27 mouse cellular contexts compared by ENCODE assay signal in the genomic region with DNA sequence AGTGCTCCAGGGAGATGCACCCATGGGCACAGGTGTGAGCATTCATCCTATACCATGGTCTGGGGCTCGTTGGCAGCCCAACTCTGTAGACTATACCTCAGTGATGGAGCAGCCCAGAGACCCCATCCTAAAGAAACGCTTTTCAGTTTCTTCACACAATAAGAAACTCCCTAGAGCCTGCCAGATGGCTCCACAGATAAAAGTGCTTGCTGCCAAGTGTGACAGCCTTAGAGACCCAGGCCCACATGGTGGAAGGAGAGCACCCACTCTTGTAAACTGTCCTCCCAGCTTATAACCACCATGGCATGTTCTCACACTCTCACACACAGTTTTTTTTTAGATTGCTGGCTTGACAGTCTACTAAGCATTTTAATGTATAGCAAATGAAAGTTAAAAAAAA.
DNase-seq lines count a peak whose midpoint lies in the region; ATAC-seq and TF ChIP-seq lines count a peak whose summit lies in the region.
"Had no signal": no experiment of that assay in that cellular context is flagged by ENCODE, and none has a peak within 500 bp of the region (broad histone marks: within the 10 kb centered on the region; RNA-seq: fewer than 3 reads in every experiment).

No protein-coding gene starts in this region.

- ATAC-seq in forebrain, embryonic 13.5 days: peak; percentile 65
- peak; percentile 72 for ATAC-seq in forebrain, embryonic 15.5 days (replicated peaks)
- no peak for ATAC-seq in forebrain, embryonic 11.5 days (replicated peaks; ENCODE audit: low FRiP score)
- ATAC-seq in midbrain, postnatal 0 days (ENCODE audit: low FRiP score): no peak
- no peak for ATAC-seq in midbrain, embryonic 16.5 days
- ATAC-seq in forebrain, postnatal 0 days: peak; percentile 92
- ATAC-seq in hindbrain, embryonic 14.5 days (ENCODE audit: low FRiP score): no peak
- ATAC-seq: activated CD4-positive, CD25-positive, alpha-beta regulatory T cell, adult 4 months; CD4-positive, CD25-positive, alpha-beta regulatory T cell, adult 4 months; Patski had no signal

- 70% methylated on average over 2 of the region's 2 CpGs for WGBS in forebrain, embryonic 13.5 days
- WGBS in forebrain, embryonic 10.5 days: 78% methylated on average over 2 of the region's 2 CpGs
- 66% methylated on average over 2 of the region's 2 CpGs for WGBS in forebrain, embryonic 15.5 days
- WGBS in forebrain, embryonic 11.5 days: 66% methylated on average over 2 of the region's 2 CpGs
- 56% methylated on average over 2 of the region's 2 CpGs for WGBS in midbrain, postnatal 0 days
- 68% methylated on average over 2 of the region's 2 CpGs for WGBS in midbrain, embryonic 16.5 days
- WGBS in forebrain, postnatal 0 days: 47% methylated on average over 2 of the region's 2 CpGs
- 54% methylated on average over 2 of the region's 2 CpGs for WGBS in hindbrain, embryonic 14.5 days

- no peaks in the 10 kb centered on the region for H3K27me3 ChIP-seq in forebrain, embryonic 13.5 days
- no peaks in the 10 kb centered on the region for H3K27me3 ChIP-seq in forebrain, embryonic 10.5 days (ENCODE audit: poor library complexity, severe bottlenecking)
- no peaks in the 10 kb centered on the region for H3K27me3 ChIP-seq in forebrain, embryonic 15.5 days
- no peaks in the 10 kb centered on the region for H3K27me3 ChIP-seq in forebrain, embryonic 11.5 days (ENCODE audit: control insufficient read depth, insufficient read depth, low read length)
- no peaks in the 10 kb centered on the region for H3K27me3 ChIP-seq in midbrain, postnatal 0 days (ENCODE audit: insufficient read depth, low read length)
- H3K27me3 ChIP-seq in midbrain, embryonic 16.5 days (ENCODE audit: control insufficient read depth, insufficient read depth, low read depth, low read length): no peaks in the 10 kb centered on the region
- no peaks in the 10 kb centered on the region for H3K27me3 ChIP-seq in forebrain, postnatal 0 days (ENCODE audit: insufficient read depth, low read length)
- no peaks in the 10 kb centered on the region for H3K27me3 ChIP-seq in hindbrain, embryonic 14.5 days (ENCODE audit: control insufficient read depth, insufficient read depth, low read length)
- H3K27me3 ChIP-seq: CH12.LX; embryonic facial prominence, embryonic 13.5 days; embryonic facial prominence, embryonic 15.5 days; Patski had no signal

- H3K4me3 ChIP-seq in forebrain, embryonic 13.5 days: no peak overlapping the region
- H3K4me3 ChIP-seq in forebrain, embryonic 10.5 days: no peak overlapping the region
- H3K4me3 ChIP-seq in forebrain, embryonic 15.5 days: no peak overlapping the region
- no peak overlapping the region for H3K4me3 ChIP-seq in forebrain, embryonic 11.5 days (ENCODE audit: low read depth, low read length)
- H3K4me3 ChIP-seq in midbrain, postnatal 0 days (ENCODE audit: low read depth, low read length): no peak overlapping the region
- H3K4me3 ChIP-seq in midbrain, embryonic 16.5 days (ENCODE audit: low read depth, low read length): no peak overlapping the region
- H3K4me3 ChIP-seq in forebrain, postnatal 0 days (ENCODE audit: low read depth, low read length): no peak overlapping the region
- H3K4me3 ChIP-seq in hindbrain, embryonic 14.5 days (replicated peaks; ENCODE audit: low read length): no peak overlapping the region
- H3K4me3 ChIP-seq: embryonic facial prominence, embryonic 13.5 days; embryonic facial prominence, embryonic 15.5 days; erythroblast, embryonic 14.5 days had no signal

- H3K36me3 ChIP-seq in forebrain, embryonic 13.5 days (ENCODE audit: poor library complexity, severe bottlenecking): no peaks in the 10 kb centered on the region
- no peaks in the 10 kb centered on the region for H3K36me3 ChIP-seq in forebrain, embryonic 10.5 days (replicated peaks)
- H3K36me3 ChIP-seq in forebrain, embryonic 15.5 days: no peaks in the 10 kb centered on the region
- H3K36me3 ChIP-seq in forebrain, embryonic 11.5 days (ENCODE audit: control insufficient read depth, insufficient read depth, low read length): no peaks in the 10 kb centered on the region
- H3K36me3 ChIP-seq in midbrain, postnatal 0 days (ENCODE audit: insufficient read depth, low read length): no peaks in the 10 kb centered on the region
- no peaks in the 10 kb centered on the region for H3K36me3 ChIP-seq in midbrain, embryonic 16.5 days (ENCODE audit: control insufficient read depth, insufficient read depth, low read length)
- H3K36me3 ChIP-seq in forebrain, postnatal 0 days (ENCODE audit: insufficient read depth): no peaks in the 10 kb centered on the region
- H3K36me3 ChIP-seq in hindbrain, embryonic 14.5 days (replicated peaks; ENCODE audit: control insufficient read depth, insufficient read depth): no peaks in the 10 kb centered on the region
- H3K36me3 ChIP-seq: embryonic facial prominence, embryonic 13.5 days; embryonic facial prominence, embryonic 15.5 days; G1E had no signal

- no peak overlapping the region for H3K9ac ChIP-seq in forebrain, embryonic 13.5 days
- no peak overlapping the region for H3K9ac ChIP-seq in forebrain, embryonic 15.5 days (replicated peaks)
- H3K9ac ChIP-seq in forebrain, embryonic 11.5 days (ENCODE audit: low read length): no peak overlapping the region
- no peak overlapping the region for H3K9ac ChIP-seq in midbrain, postnatal 0 days (replicated peaks; ENCODE audit: low read length, poor library complexity, severe bottlenecking)
- H3K9ac ChIP-seq in midbrain, embryonic 16.5 days (ENCODE audit: low read depth, low read length): no peak overlapping the region
- no peak overlapping the region for H3K9ac ChIP-seq in forebrain, postnatal 0 days
- no peak overlapping the region for H3K9ac ChIP-seq in hindbrain, embryonic 14.5 days
- H3K9ac ChIP-seq: embryonic facial prominence, embryonic 13.5 days; embryonic facial prominence, embryonic 15.5 days had no signal

- H3K4me1 ChIP-seq in forebrain, embryonic 13.5 days: no peaks in the 10 kb centered on the region
- H3K4me1 ChIP-seq in forebrain, embryonic 10.5 days: no peaks in the 10 kb centered on the region
- peaks cover 3% of the 10 kb centered on the region; the same call in 1 of the 2 replicates for H3K4me1 ChIP-seq in forebrain, embryonic 15.5 days
- H3K4me1 ChIP-seq in forebrain, embryonic 11.5 days (replicated peaks; ENCODE audit: control insufficient read depth, insufficient read depth, low read length): no peaks in the 10 kb centered on the region
- no peaks in the 10 kb centered on the region for H3K4me1 ChIP-seq in midbrain, postnatal 0 days (ENCODE audit: insufficient read depth, low read length)
- no peaks in the 10 kb centered on the region for H3K4me1 ChIP-seq in midbrain, embryonic 16.5 days (ENCODE audit: control insufficient read depth, insufficient read depth, low read length)
- H3K4me1 ChIP-seq in forebrain, postnatal 0 days (ENCODE audit: insufficient read depth): no peaks in the 10 kb centered on the region; the same call in 1 of the 2 replicates
- no peaks in the 10 kb centered on the region for H3K4me1 ChIP-seq in hindbrain, embryonic 14.5 days (replicated peaks; ENCODE audit: control insufficient read depth, insufficient read depth, low read length)
- H3K4me1 ChIP-seq: embryonic facial prominence, embryonic 13.5 days; embryonic facial prominence, embryonic 15.5 days had no signal

- H3K9me3 ChIP-seq in forebrain, embryonic 13.5 days (replicated peaks): no peaks in the 10 kb centered on the region
- H3K9me3 ChIP-seq in forebrain, embryonic 10.5 days: no peaks in the 10 kb centered on the region
- H3K9me3 ChIP-seq in forebrain, embryonic 15.5 days: no peaks in the 10 kb centered on the region
- no peaks in the 10 kb centered on the region for H3K9me3 ChIP-seq in forebrain, embryonic 11.5 days (ENCODE audit: control insufficient read depth, low read length)
- no peaks in the 10 kb centered on the region for H3K9me3 ChIP-seq in midbrain, postnatal 0 days (ENCODE audit: low read length)
- no peaks in the 10 kb centered on the region for H3K9me3 ChIP-seq in midbrain, embryonic 16.5 days (replicated peaks; ENCODE audit: control insufficient read depth, low read length, poor library complexity, severe bottlenecking)
- H3K9me3 ChIP-seq in forebrain, postnatal 0 days (ENCODE audit: low read length): no peaks in the 10 kb centered on the region
- no peaks in the 10 kb centered on the region for H3K9me3 ChIP-seq in hindbrain, embryonic 14.5 days (ENCODE audit: control insufficient read depth, low read length)
- H3K9me3 ChIP-seq: embryonic facial prominence, embryonic 13.5 days; embryonic facial prominence, embryonic 15.5 days; G1E had no signal

- no peak overlapping the region for H3K4me2 ChIP-seq in forebrain, embryonic 13.5 days
- no peak overlapping the region for H3K4me2 ChIP-seq in forebrain, embryonic 15.5 days (replicated peaks)
- no peak overlapping the region for H3K4me2 ChIP-seq in forebrain, embryonic 11.5 days (ENCODE audit: low read depth, low read length, severe bottlenecking)
- no peak overlapping the region for H3K4me2 ChIP-seq in midbrain, postnatal 0 days (ENCODE audit: low read depth, low read length, poor library complexity, severe bottlenecking)
- no peak overlapping the region for H3K4me2 ChIP-seq in midbrain, embryonic 16.5 days (ENCODE audit: low read length)
- H3K4me2 ChIP-seq in forebrain, postnatal 0 days (ENCODE audit: low read depth): no peak overlapping the region
- no peak overlapping the region for H3K4me2 ChIP-seq in hindbrain, embryonic 14.5 days (replicated peaks)
- H3K4me2 ChIP-seq: embryonic facial prominence, embryonic 13.5 days; embryonic facial prominence, embryonic 15.5 days had no signal

- H3K27ac ChIP-seq in forebrain, embryonic 13.5 days: no peak overlapping the region
- H3K27ac ChIP-seq in forebrain, embryonic 10.5 days: no peak overlapping the region
- H3K27ac ChIP-seq in forebrain, embryonic 15.5 days (replicated peaks): no peak overlapping the region
- no peak overlapping the region for H3K27ac ChIP-seq in forebrain, embryonic 11.5 days (ENCODE audit: low read depth, low read length)
- H3K27ac ChIP-seq in midbrain, postnatal 0 days (ENCODE audit: low read depth, low read length): no peak overlapping the region
- H3K27ac ChIP-seq in midbrain, embryonic 16.5 days (ENCODE audit: low read length): no peak overlapping the region
- H3K27ac ChIP-seq in forebrain, postnatal 0 days (ENCODE audit: low read depth, low read length): no peak overlapping the region
- no peak overlapping the region for H3K27ac ChIP-seq in hindbrain, embryonic 14.5 days
- H3K27ac ChIP-seq: embryonic facial prominence, embryonic 13.5 days; embryonic facial prominence, embryonic 15.5 days had no signal

- no peak for TF ChIP-seq CTCF in midbrain, postnatal 0 days (IDR thresholded peaks at IDR 0.05)
- no peak for TF ChIP-seq CTCF in forebrain, postnatal 0 days (IDR thresholded peaks at IDR 0.05; ENCODE audit: low read depth)

- DNase-seq in forebrain, embryonic 10.5 days (ENCODE audit: extremely low spot score, low spot score): no peak
- no peak for DNase-seq in forebrain, embryonic 11.5 days (ENCODE audit: low spot score)
- DNase-seq in midbrain, postnatal 0 days (ENCODE audit: low spot score): peak; percentile 7
- DNase-seq in forebrain, postnatal 0 days: peak; percentile 23
- DNase-seq in hindbrain, embryonic 14.5 days (ENCODE audit: low spot score): no peak
- DNase-seq: adrenal gland, adult 8-10 months; adrenal gland, postnatal 14 days; adrenal gland, postnatal 36 days; B cell, adult 2 months; cerebellum, adult 11 months; cerebellum, adult 18-20 months; cerebellum, adult 8-10 months; cerebellum, adult 9-11 months; cerebellum, postnatal 14 days; cerebellum, postnatal 36 days; embryo, embryonic 11 days had no signal

Comparison
In these comparisons a context has a peak if more than half of its experiments do, and no peak if none do; other contexts are left out.
1. ATAC-seq: peak in forebrain, embryonic 13.5 days (single experiment), forebrain, embryonic 15.5 days (single experiment) and forebrain, postnatal 0 days (single experiment); none in forebrain, embryonic 11.5 days (single experiment), midbrain, postnatal 0 days (single experiment), midbrain, embryonic 16.5 days (single experiment) and hindbrain, embryonic 14.5 days (single experiment).
2. DNase-seq: peak in midbrain, postnatal 0 days (single experiment) and forebrain, postnatal 0 days (single experiment); none in forebrain, embryonic 10.5 days (single experiment), forebrain, embryonic 11.5 days (single experiment) and hindbrain, embryonic 14.5 days (single experiment).